Mouse (Mus musculus): ENCODE data around the gene Cmtr1. TPM values are rescaled to one million over a fixed set of nuclear protein-coding genes. Genes with fewer than 3 reads are reported as not detected.
A peak's percentile ranks its signal among the peaks of the same experiment; 100 is the strongest.

Cmtr1 gene
- total and polyA plus RNA-seq, 3 experiments: 47.3 to 99.6 (median 77.9) TPM

DNA sequence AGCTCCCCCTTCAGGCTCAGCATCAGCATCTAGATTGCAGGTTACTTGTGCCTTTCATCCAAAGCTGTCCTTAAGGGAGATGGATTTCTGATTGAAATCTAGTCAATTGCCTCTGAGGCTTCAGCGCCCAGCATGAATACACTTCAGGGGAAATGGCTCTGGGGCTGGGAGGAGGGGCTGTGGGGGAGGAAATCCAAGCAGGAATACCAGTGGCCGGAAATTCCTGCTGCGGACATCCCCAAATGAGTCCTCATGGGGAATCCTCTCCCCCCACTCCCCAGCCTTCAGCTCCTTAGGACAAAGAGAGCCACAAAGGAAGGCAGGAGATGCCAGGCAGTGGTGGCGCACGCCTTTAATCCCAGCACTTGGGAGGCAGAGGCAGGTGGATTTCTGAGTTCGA is 87.1 kb downstream of the Cmtr1 start:
- no peak for DNase-seq (ENCODE audit: low read depth, low spot score)
- TF ChIP-seq KAT2A (conservative IDR thresholded peaks at IDR 0.05; ENCODE audit: low read depth, low read length) (no peak), POLR2AphosphoS5 (IDR thresholded peaks at IDR 0.05; ENCODE audit: borderline replicate concordance, low read depth, low read length) (no peak), CHD2 (IDR thresholded peaks at IDR 0.05; ENCODE audit: low read length) (no peak), USF2 (IDR thresholded peaks at IDR 0.05; ENCODE audit: borderline replicate concordance in 1 of 2, insufficient read depth in 1 of 2, low read depth in 1 of 2, low read length in 2 of 2) (no peak), NRF1 (IDR thresholded peaks at IDR 0.05; ENCODE audit: insufficient read depth, low read depth, low read length, poor library complexity, severe bottlenecking) (no peak), MYB (IDR thresholded peaks at IDR 0.05; ENCODE audit: low read depth, low read length) (no peak), TCF12 (IDR thresholded peaks at IDR 0.05; ENCODE audit: low read depth, low read length) (no peak), ZNF384 (IDR thresholded peaks at IDR 0.05; ENCODE audit: low read depth, low read length) (no peak), JUND (IDR thresholded peaks at IDR 0.05; ENCODE audit: low read depth, low read length) (no peak), GATA1 (IDR thresholded peaks at IDR 0.05; ENCODE audit: low read depth, low read length) (no peak), MYC (IDR thresholded peaks at IDR 0.05; ENCODE audit: low read depth, low read length) (no peak)
- Histone ChIP-seq H3K27me3 (ENCODE audit: control insufficient read depth in 1 of 2, insufficient read depth in 2 of 2, low read length in 2 of 2) (peaks cover 18 to 28% of the 10 kb centered on the region in 2 experiments), H3K9ac (ENCODE audit: control insufficient read depth, low read depth, low read length, poor library complexity, severe bottlenecking) (no peak overlapping the region), H3K79me2 (ENCODE audit: control insufficient read depth, insufficient read depth, low read length, poor library complexity) (no peaks in the 10 kb centered on the region), H3K4me3 (ENCODE audit: control insufficient read depth in 1 of 2, insufficient read depth in 1 of 2, low read depth in 2 of 2, low read length in 2 of 2) (no peak overlapping the region), H3K9me3 (replicated peaks; ENCODE audit: insufficient read depth, low read length) (no peaks in the 10 kb centered on the region), H3K27ac (ENCODE audit: control insufficient read depth, low read depth, low read length) (no peak overlapping the region), H3K4me1 (ENCODE audit: control insufficient read depth in 1 of 2, insufficient read depth in 2 of 2, low read length in 2 of 2) (no peaks in the 10 kb centered on the region), H3K36me3 (ENCODE audit: control insufficient read depth in 1 of 2, insufficient read depth in 2 of 2, low read length in 2 of 2) (no peaks in the 10 kb centered on the region)

DNA sequence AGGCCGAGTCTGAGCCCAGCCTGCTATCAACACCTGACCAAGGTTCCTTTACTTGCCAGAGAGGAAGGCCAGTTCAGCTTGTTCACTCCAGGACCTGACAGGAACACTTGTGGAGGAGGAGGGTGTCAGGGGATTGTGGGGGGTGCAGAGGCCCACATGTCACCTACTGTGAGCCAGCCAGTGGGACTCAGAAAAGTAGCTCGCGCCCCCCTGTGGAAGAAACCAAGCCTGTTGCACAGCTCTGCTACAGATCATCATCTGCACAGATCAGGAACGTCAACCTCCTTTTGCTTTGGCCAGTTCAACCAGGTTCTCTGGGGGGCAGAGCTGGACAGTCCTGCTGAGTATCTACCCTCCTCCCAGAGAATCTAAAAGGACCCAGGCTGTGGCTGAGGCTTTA is 94.1 kb downstream of the Cmtr1 start:
- no peaks in the 10 kb centered on the region for H3K4me1 ChIP-seq (ENCODE audit: control insufficient read depth in 1 of 2, insufficient read depth in 2 of 2, low read length in 2 of 2)
- H3K79me2 ChIP-seq (ENCODE audit: control insufficient read depth, insufficient read depth, low read length, poor library complexity): no peaks in the 10 kb centered on the region
- no peaks in the 10 kb centered on the region for H3K36me3 ChIP-seq (ENCODE audit: control insufficient read depth in 1 of 2, insufficient read depth in 2 of 2, low read length in 2 of 2)
- H3K4me3 ChIP-seq (ENCODE audit: control insufficient read depth in 1 of 2, insufficient read depth in 1 of 2, low read depth in 2 of 2, low read length in 2 of 2): no peak overlapping the region
- no peaks in the 10 kb centered on the region for H3K9me3 ChIP-seq (replicated peaks; ENCODE audit: insufficient read depth, low read length)
- H3K27me3 ChIP-seq (ENCODE audit: control insufficient read depth in 1 of 2, insufficient read depth in 2 of 2, low read length in 2 of 2): peaks cover 2 to 3% of the 10 kb centered on the region in 2 experiments; a peak in 2 of 4 replicates
- no peak for DNase-seq (ENCODE audit: low read depth, low spot score)
- TF ChIP-seq MAX (IDR thresholded peaks at IDR 0.05; ENCODE audit: low read length) (no peak), CHD2 (IDR thresholded peaks at IDR 0.05; ENCODE audit: low read length) (no peak), SIN3A (IDR thresholded peaks at IDR 0.05; ENCODE audit: low read length) (no peak), CTCF (IDR thresholded peaks at IDR 0.05 in 2 of 3, conservative IDR thresholded peaks at IDR 0.05 in 1 of 3; ENCODE audit: control insufficient read depth in 1 of 3, insufficient read depth in 1 of 3, low read depth in 2 of 3, low read length in 3 of 3, poor library complexity in 1 of 3, severe bottlenecking in 1 of 3) (peak in 2 of 3 experiments; percentile 25 to 27; a peak in 2 of 6 replicates), USF2 (IDR thresholded peaks at IDR 0.05; ENCODE audit: borderline replicate concordance in 1 of 2, insufficient read depth in 1 of 2, low read depth in 1 of 2, low read length in 2 of 2) (no peak), MEF2A (IDR thresholded peaks at IDR 0.05; ENCODE audit: extremely low read depth, insufficient replicate concordance, low read depth, low read length, poor library complexity, severe bottlenecking) (no peak), MXI1 (IDR thresholded peaks at IDR 0.05; ENCODE audit: low read depth, low read length) (no peak), UBTF (IDR thresholded peaks at IDR 0.05; ENCODE audit: borderline replicate concordance, insufficient read depth, low read depth, low read length) (no peak), USF1 (IDR thresholded peaks at IDR 0.05; ENCODE audit: low read depth, low read length) (no peak), ZC3H11A (IDR thresholded peaks at IDR 0.05; ENCODE audit: low read depth, low read length) (peak; percentile 25; the same call in 1 of the 2 replicates), RAD21 (IDR thresholded peaks at IDR 0.05; ENCODE audit: low read depth, low read length) (peak; percentile 11), ZMIZ1 (IDR thresholded peaks at IDR 0.05; ENCODE audit: low read depth, low read length) (no peak), KAT2A (conservative IDR thresholded peaks at IDR 0.05; ENCODE audit: low read depth, low read length) (no peak), SMC3 (IDR thresholded peaks at IDR 0.05; ENCODE audit: low read depth, low read length) (peak; percentile 43)
- no peak overlapping the region for H3K27ac ChIP-seq (ENCODE audit: control insufficient read depth, low read depth, low read length)
- no peak overlapping the region for H3K9ac ChIP-seq (ENCODE audit: control insufficient read depth, low read depth, low read length, poor library complexity, severe bottlenecking)
